Mouse (Mus musculus): ENCODE measurements around the gene Abcg5. TPM values are rescaled to one million over a fixed set of nuclear protein-coding genes. Genes with fewer than 3 reads are reported as not detected.
A peak's percentile ranks its signal among the peaks of the same experiment; 100 is the strongest.

Gene Abcg5
- polyA plus RNA-seq, 1 experiment: not detected

DNA sequence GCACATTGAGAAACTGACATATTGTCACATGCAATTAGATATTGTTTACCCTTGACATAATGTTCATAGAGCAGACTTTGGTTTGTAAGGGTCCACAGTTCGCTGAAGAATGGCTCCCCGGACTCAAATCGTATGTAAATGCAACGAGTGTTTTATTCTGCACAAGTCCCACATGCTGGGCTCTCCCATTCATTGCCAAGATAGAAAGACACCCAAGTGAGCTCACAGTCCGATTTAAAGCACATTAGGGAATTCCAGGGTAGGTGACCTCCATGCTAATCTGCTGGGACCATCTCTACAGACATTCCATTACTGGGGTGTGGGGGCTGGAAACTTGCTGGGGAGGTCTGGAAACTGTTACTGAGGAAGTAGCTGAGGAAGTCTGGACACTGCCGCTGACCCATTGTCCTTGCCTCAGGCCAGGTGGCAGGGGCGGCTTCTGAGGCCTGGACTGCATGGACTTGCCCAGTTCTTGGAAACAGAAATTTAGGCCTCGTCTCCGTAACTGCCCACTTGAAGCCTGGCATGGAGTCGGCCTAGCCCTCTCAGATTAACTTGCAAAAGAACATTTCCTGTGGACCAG is 42.9 kb downstream of the Abcg5 start:
- no peaks in the 10 kb centered on the region for H3K36me3 ChIP-seq (ENCODE audit: control insufficient read depth, insufficient read depth)
- H3K4me3 ChIP-seq: no peak overlapping the region
- no peak overlapping the region for H3ac ChIP-seq (ENCODE audit: control insufficient read depth, insufficient read length)
- no peak for TF ChIP-seq TCF3 (IDR thresholded peaks at IDR 0.05; ENCODE audit: insufficient read length, low read depth)
- TF ChIP-seq POLR2AphosphoS2 (IDR thresholded peaks at IDR 0.05; ENCODE audit: insufficient read length, low read depth): no peak
- TF ChIP-seq E2F4 (IDR thresholded peaks at IDR 0.05; ENCODE audit: insufficient read depth): no peak
- no peak for TF ChIP-seq TCF12 (IDR thresholded peaks at IDR 0.05; ENCODE audit: insufficient read depth, poor library complexity, severe bottlenecking)
- no peak for TF ChIP-seq REST (IDR thresholded peaks at IDR 0.05; ENCODE audit: insufficient read depth, insufficient read length)
- TF ChIP-seq CEBPB (IDR thresholded peaks at IDR 0.05; ENCODE audit: insufficient read depth, poor library complexity, severe bottlenecking): no peak
- no peak for TF ChIP-seq SRF (IDR thresholded peaks at IDR 0.05; ENCODE audit: control insufficient read depth, insufficient read length, low read depth)
- no peak for TF ChIP-seq USF1 (IDR thresholded peaks at IDR 0.05; ENCODE audit: low read depth)
- TF ChIP-seq MAX (IDR thresholded peaks at IDR 0.05; ENCODE audit: low read depth): no peak
- TF ChIP-seq MYOG (IDR thresholded peaks at IDR 0.05; ENCODE audit: control insufficient read depth in 1 of 3, insufficient read depth in 1 of 3, insufficient read length in 2 of 3, low read depth in 2 of 3): no peak
- no peak for TF ChIP-seq MYOD1 (IDR thresholded peaks at IDR 0.05; ENCODE audit: control insufficient read depth in 1 of 3, insufficient read length in 2 of 3, low read depth in 2 of 3)
- TF ChIP-seq POLR2A (IDR thresholded peaks at IDR 0.05; ENCODE audit: insufficient read length, low read depth): no peak
- H3K27me3 ChIP-seq (ENCODE audit: control insufficient read depth, insufficient read depth, insufficient read length): no peaks in the 10 kb centered on the region
- H3K79me2 ChIP-seq (ENCODE audit: control insufficient read depth, insufficient read depth): no peaks in the 10 kb centered on the region
- H3K4me2 ChIP-seq (ENCODE audit: low read depth): no peak overlapping the region

DNA sequence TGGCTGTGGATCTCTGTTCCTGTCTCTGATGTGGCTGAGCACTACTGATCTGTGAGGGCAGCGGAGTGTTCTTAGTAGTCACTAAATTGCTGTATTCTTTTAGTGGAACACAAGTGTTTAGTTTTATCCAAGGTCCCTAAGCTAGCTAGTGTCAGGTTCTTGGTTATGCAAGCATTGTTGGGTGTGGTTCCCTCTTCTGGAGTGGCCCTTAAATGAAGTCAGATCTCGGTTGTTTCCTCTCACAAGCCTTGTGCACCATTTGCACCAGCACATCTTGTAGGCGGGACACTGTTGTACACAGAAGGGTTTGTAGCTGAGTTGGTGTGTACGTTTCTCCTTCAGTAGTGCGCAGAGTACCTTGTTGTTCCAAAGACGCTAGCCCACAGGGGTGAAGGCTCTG is 44.8 kb downstream of the Abcg5 start:
- Histone ChIP-seq H3K79me2 (ENCODE audit: control insufficient read depth, insufficient read depth) (no peaks in the 10 kb centered on the region), H3K4me2 (ENCODE audit: low read depth) (no peak overlapping the region), H3K27me3 (ENCODE audit: control insufficient read depth, insufficient read depth, insufficient read length) (no peaks in the 10 kb centered on the region), H3ac (ENCODE audit: control insufficient read depth, insufficient read length) (no peak overlapping the region), H3K36me3 (ENCODE audit: control insufficient read depth, insufficient read depth) (no peaks in the 10 kb centered on the region), H3K4me3 (no peak overlapping the region)
- TF ChIP-seq POLR2AphosphoS2 (IDR thresholded peaks at IDR 0.05; ENCODE audit: insufficient read length, low read depth) (no peak), E2F4 (IDR thresholded peaks at IDR 0.05; ENCODE audit: insufficient read depth) (no peak), TCF12 (IDR thresholded peaks at IDR 0.05; ENCODE audit: insufficient read depth, poor library complexity, severe bottlenecking) (no peak), SRF (IDR thresholded peaks at IDR 0.05; ENCODE audit: control insufficient read depth, insufficient read length, low read depth) (no peak), POLR2A (IDR thresholded peaks at IDR 0.05; ENCODE audit: insufficient read length, low read depth) (no peak), MYOD1 (IDR thresholded peaks at IDR 0.05; ENCODE audit: control insufficient read depth in 1 of 3, insufficient read length in 2 of 3, low read depth in 2 of 3) (no peak), TCF3 (IDR thresholded peaks at IDR 0.05; ENCODE audit: insufficient read length, low read depth) (no peak)

DNA sequence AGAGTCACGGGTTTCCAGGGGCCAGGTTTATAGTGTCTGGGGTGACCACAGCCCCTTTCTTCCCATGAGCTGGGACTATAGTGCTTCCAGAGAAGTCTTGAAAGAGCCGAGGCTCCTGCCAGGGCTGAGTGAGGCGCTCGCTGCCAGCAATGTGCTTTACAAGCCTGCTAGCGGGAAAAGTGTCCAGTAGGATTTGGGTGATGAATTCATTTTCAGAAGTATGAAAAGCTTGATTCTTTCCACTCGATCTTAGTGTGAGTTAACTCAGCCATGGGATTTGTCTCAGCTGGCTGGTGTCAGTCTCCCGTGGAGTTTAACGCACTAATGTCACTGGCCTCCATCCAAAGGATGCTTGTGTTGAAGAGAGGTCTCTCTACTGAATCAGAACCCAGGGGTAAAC is 46.5 kb downstream of the Abcg5 start:
- TF ChIP-seq MAX (IDR thresholded peaks at IDR 0.05; ENCODE audit: low read depth) (no peak), MYOD1 (IDR thresholded peaks at IDR 0.05; ENCODE audit: control insufficient read depth in 1 of 3, insufficient read length in 2 of 3, low read depth in 2 of 3) (peak in 2 of 3 experiments; percentile 1 to 12), MYOG (IDR thresholded peaks at IDR 0.05; ENCODE audit: control insufficient read depth in 1 of 3, insufficient read depth in 1 of 3, insufficient read length in 2 of 3, low read depth in 2 of 3) (no peak)
- H3K4me2 ChIP-seq (ENCODE audit: low read depth): no peak overlapping the region

DNA sequence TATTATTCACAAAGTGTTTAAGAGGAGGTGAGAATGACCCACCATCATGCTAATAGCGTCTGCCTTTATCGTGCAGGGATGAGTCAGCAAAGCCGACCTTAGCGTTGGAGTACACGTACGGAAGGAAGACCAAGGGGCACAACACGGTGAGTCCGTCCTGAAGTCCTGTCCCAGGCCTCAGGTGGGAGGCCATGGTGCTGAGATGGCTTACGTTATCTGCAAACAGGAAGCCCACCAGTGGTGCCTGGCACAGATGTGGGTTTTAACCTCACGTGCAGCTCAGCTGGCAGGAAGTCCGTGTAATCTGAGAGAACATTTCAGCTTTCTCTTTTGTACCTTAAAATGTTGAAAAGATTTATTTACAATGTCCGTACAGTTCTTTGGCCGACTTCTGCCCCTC is 49.4 kb downstream of the Abcg5 start:
- Histone ChIP-seq H3ac (ENCODE audit: control insufficient read depth, insufficient read length) (no peak overlapping the region), H3K79me2 (ENCODE audit: control insufficient read depth, insufficient read depth) (no peaks in the 10 kb centered on the region), H3K4me3 (no peak overlapping the region), H3K27me3 (ENCODE audit: control insufficient read depth, insufficient read depth, insufficient read length) (no peaks in the 10 kb centered on the region), H3K36me3 (ENCODE audit: control insufficient read depth, insufficient read depth) (no peaks in the 10 kb centered on the region), H3K4me2 (ENCODE audit: low read depth) (no peak overlapping the region)
- TF ChIP-seq TCF12 (IDR thresholded peaks at IDR 0.05; ENCODE audit: insufficient read depth, poor library complexity, severe bottlenecking): no peak
- no peak for TF ChIP-seq POLR2AphosphoS2 (IDR thresholded peaks at IDR 0.05; ENCODE audit: insufficient read length, low read depth)
- TF ChIP-seq MYOD1 (IDR thresholded peaks at IDR 0.05; ENCODE audit: control insufficient read depth in 1 of 3, insufficient read length in 2 of 3, low read depth in 2 of 3): no peak
- no peak for TF ChIP-seq CEBPB (IDR thresholded peaks at IDR 0.05; ENCODE audit: insufficient read depth, poor library complexity, severe bottlenecking)
- no peak for TF ChIP-seq USF1 (IDR thresholded peaks at IDR 0.05; ENCODE audit: low read depth)
- TF ChIP-seq REST (IDR thresholded peaks at IDR 0.05; ENCODE audit: insufficient read depth, insufficient read length): no peak
- no peak for TF ChIP-seq TCF3 (IDR thresholded peaks at IDR 0.05; ENCODE audit: insufficient read length, low read depth)
- TF ChIP-seq E2F4 (IDR thresholded peaks at IDR 0.05; ENCODE audit: insufficient read depth): no peak
- TF ChIP-seq SRF (IDR thresholded peaks at IDR 0.05; ENCODE audit: control insufficient read depth, insufficient read length, low read depth): no peak
- TF ChIP-seq MAX (IDR thresholded peaks at IDR 0.05; ENCODE audit: low read depth): no peak
- TF ChIP-seq POLR2A (IDR thresholded peaks at IDR 0.05; ENCODE audit: insufficient read length, low read depth): no peak
- no peak for TF ChIP-seq MYOG (IDR thresholded peaks at IDR 0.05; ENCODE audit: control insufficient read depth in 1 of 3, insufficient read depth in 1 of 3, insufficient read length in 2 of 3, low read depth in 2 of 3)

More for the DNA sequence above, 46.5 kb downstream of the Abcg5 start:
- Histone ChIP-seq H3K36me3 (ENCODE audit: control insufficient read depth, insufficient read depth) (no peaks in the 10 kb centered on the region), H3K79me2 (ENCODE audit: control insufficient read depth, insufficient read depth) (no peaks in the 10 kb centered on the region), H3K4me3 (no peak overlapping the region), H3ac (ENCODE audit: control insufficient read depth, insufficient read length) (no peak overlapping the region), H3K27me3 (ENCODE audit: control insufficient read depth, insufficient read depth, insufficient read length) (no peaks in the 10 kb centered on the region)

DNA sequence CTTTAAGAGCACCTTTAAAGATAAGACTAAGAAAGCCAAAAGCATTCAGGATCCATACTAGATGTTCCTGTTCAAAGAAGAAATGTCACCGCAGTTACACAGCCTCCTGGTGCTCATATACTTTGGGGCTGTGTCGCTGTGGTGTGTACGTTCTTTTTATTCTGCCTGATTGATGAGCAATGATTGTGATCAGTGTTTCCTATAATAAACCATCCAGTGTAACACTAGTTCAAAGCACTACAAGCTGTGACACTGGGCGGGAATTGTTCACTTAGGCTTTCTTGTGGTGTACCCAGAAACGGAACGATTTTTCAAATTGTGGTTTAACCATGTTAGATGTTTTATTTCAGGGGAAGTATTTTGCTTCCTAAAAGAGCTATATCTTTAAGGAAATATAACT is 51.0 kb downstream of the Abcg5 start:
- Histone ChIP-seq H3ac (ENCODE audit: control insufficient read depth, insufficient read length) (no peak overlapping the region), H3K4me3 (no peak overlapping the region), H3K79me2 (ENCODE audit: control insufficient read depth, insufficient read depth) (no peaks in the 10 kb centered on the region), H3K27me3 (ENCODE audit: control insufficient read depth, insufficient read depth, insufficient read length) (no peaks in the 10 kb centered on the region), H3K4me2 (ENCODE audit: low read depth) (no peak overlapping the region), H3K36me3 (ENCODE audit: control insufficient read depth, insufficient read depth) (no peaks in the 10 kb centered on the region)
- TF ChIP-seq TCF3 (IDR thresholded peaks at IDR 0.05; ENCODE audit: insufficient read length, low read depth) (no peak), MYOD1 (IDR thresholded peaks at IDR 0.05; ENCODE audit: control insufficient read depth in 1 of 3, insufficient read length in 2 of 3, low read depth in 2 of 3) (no peak), CEBPB (IDR thresholded peaks at IDR 0.05; ENCODE audit: insufficient read depth, poor library complexity, severe bottlenecking) (no peak), E2F4 (IDR thresholded peaks at IDR 0.05; ENCODE audit: insufficient read depth) (no peak)

Data from myocyte (in vitro differentiated cells).